Mouse (Mus musculus) kidney, embryonic 14.5 days (tissue): ENCODE measurements around the gene Ints1. TPM values are rescaled to one million over a fixed set of nuclear protein-coding genes. Genes with fewer than 3 reads are reported as not detected.
A peak's percentile ranks its signal among the peaks of the same experiment; 100 is the strongest.

ENCODE experiments used
- ATAC-seq: fragments of 200-750 bp; cut with Nextera tagmentation; 2 replicates; pipeline ENCODE4 v1.8.0; 2017; ENCODE audit warnings: moderate number of reproducible peaks, mild to moderate bottlenecking, moderate TSS enrichment, moderate library complexity; ENCODE audit not compliant: low FRiP score, low TSS enrichment
- H3K27ac ChIP-seq: fragments of 300-500 bp; sonication (generic); 2 replicates; pipeline ENCODE4 v1.5.1; 2014; ENCODE audit warnings: low read depth, mild to moderate bottlenecking, low read length, moderate library complexity, mixed read lengths
- H3K27me3 ChIP-seq: fragments of 300-500 bp; sonication (generic); 2 replicates; pipeline ENCODE4 v1.6.1; 2014; ENCODE audit warnings: mild to moderate bottlenecking, low read length; ENCODE audit not compliant: control insufficient read depth, insufficient read depth
- H3K36me3 ChIP-seq: fragments of 300-500 bp; sonication (generic); 2 replicates; pipeline ENCODE4 v1.6.1; 2014; ENCODE audit warnings: low read length, mixed read lengths; ENCODE audit not compliant: control insufficient read depth, insufficient read depth
- H3K4me1 ChIP-seq: fragments of 300-500 bp; sonication (generic); 2 replicates; pipeline ENCODE4 v1.6.1; 2014; ENCODE audit warnings: low read length, mixed read lengths; ENCODE audit not compliant: control insufficient read depth, insufficient read depth
- H3K4me2 ChIP-seq: fragments of 300-500 bp; sonication (generic); replicated peaks from 2 replicates; pipeline ENCODE4 v1.6.1; 2014; ENCODE audit warnings: low read depth, mild to moderate bottlenecking, low read length
- H3K4me3 ChIP-seq: fragments of 300-500 bp; sonication (generic); 2 replicates; pipeline ENCODE4 v1.5.1; 2014; ENCODE audit warnings: mild to moderate bottlenecking, low read length
- H3K9ac ChIP-seq: fragments of 300-500 bp; sonication (generic); 2 replicates; pipeline ENCODE4 v1.6.1; 2014; ENCODE audit warnings: low read depth, mild to moderate bottlenecking, low read length, moderate library complexity
- H3K9me3 ChIP-seq: fragments of 300-500 bp; sonication (generic); 2 replicates; pipeline ENCODE4 v1.6.1; 2016; ENCODE audit warnings: low read length; ENCODE audit not compliant: control insufficient read depth
- WGBS: fragments of 180-500 bp; shearing (Covaris S2); extraction: QIAGEN DNeasy Blood & Tissue Kit; methylation state at CpG from one replicate; pipeline ENCODE4 v1.1.7; 2014; 5-methylcytosine and 5-hydroxymethylcytosine counted together
- polyA plus RNA-seq: library from polyadenylated mRNA; unstranded; fragments of >200 nt; fragmentation: Nextera tagmentation; extraction: Ambion mirVana; gene quantifications from 2 replicates; pipeline ENCODE4 v1.2.1, GENCODE M21; 2014

The Ints1 gene
- polyA plus RNA-seq, 1 experiment from 2014 or later: 40.7 TPM

GRCm38 (mm10) chr5:139734016-139734415, 41.5 kb downstream of the Ints1 start:
- ATAC-seq: no peak
- Histone ChIP-seq H3K4me3 (no peak overlapping the region), H3K4me1 (peaks cover 33% of the 10 kb centered on the region), H3K27me3 (no peaks in the 10 kb centered on the region), H3K27ac (no peak overlapping the region), H3K9me3 (no peaks in the 10 kb centered on the region), H3K4me2 (no peak overlapping the region), H3K9ac (no peak overlapping the region), H3K36me3 (no peaks in the 10 kb centered on the region)
- WGBS: 63% methylated on average over 3 of the region's 3 CpGs

DNA sequence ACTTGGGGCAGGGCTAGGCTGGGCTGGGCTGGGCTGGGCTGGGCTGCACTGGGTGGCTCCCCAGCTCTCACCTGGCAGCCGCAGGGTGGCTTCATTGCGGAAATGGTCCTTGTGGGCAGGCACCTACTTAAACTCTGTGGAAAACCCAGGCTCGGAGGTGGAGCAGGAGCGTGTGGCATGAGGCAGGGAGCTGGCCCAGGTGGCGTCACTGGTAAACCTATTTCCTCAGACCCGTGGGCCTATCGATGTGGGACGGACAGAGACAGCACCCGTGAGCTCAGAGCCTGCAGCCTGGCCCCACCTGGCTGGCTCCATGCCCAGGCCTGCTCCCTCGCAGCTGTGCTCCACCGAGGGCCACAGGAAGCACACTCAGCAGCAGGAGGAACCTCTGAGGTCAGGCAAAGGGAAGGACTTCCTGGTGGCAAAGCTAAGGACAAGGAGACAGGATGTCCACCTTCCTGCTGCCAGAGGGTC, 42.8 kb downstream of the Ints1 start:
- ATAC-seq: no peak
- 51% methylated on average over 10 of the region's 11 CpGs for WGBS
- Histone ChIP-seq H3K4me2 (0 out of 2 replicates have a peak overlapping the region, but pooled peaks have one; percentile 17), H3K4me1 (peaks cover 33% of the 10 kb centered on the region), H3K27me3 (no peaks in the 10 kb centered on the region), H3K9ac (peak overlapping the region; percentile 31; the same call in 1 of the 2 replicates), H3K4me3 (no peak overlapping the region), H3K9me3 (no peaks in the 10 kb centered on the region), H3K36me3 (no peaks in the 10 kb centered on the region), H3K27ac (no peak overlapping the region; the same call in 1 of the 2 replicates)

- Histone ChIP-seq H3K4me3 (no peak overlapping the region), H3K9me3 (no peaks in the 10 kb centered on the region), H3K27ac (peak overlapping the region; percentile 67; the same call in 1 of the 2 replicates), H3K4me2 (peak overlapping the region; percentile 15; the same call in 1 of the 2 replicates), H3K36me3 (no peaks in the 10 kb centered on the region), H3K4me1 (peaks cover 23% of the 10 kb centered on the region), H3K9ac (0 out of 2 replicates have a peak overlapping the region, but pooled peaks have one; percentile 12), H3K27me3 (no peaks in the 10 kb centered on the region)
- WGBS: 46% methylated on average over 8 of the region's 8 CpGs
- no peak for ATAC-seq
Measured at GRCm38 (mm10) chr5:139730712-139731486, 44.6 kb downstream of the Ints1 start.

DNA sequence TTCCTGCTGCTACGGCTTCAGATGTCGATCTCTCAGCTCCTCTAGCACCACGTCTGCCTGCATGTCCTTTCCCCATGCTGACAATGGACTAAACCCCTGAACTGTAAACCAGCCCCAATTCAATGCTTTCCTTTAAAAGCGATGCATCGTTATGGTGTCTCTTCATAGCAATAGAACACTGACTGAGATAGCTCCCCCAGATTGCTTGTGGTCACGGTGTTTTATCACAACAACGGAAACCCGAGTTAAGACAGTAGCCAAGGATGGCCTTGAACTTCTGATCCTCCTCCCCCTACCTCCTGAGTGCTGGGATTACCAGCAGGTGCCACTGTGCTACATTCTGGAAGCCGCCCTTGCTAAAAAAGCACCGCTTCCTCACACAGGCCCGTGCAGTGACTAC, 48.2 kb downstream of the Ints1 start:
- H3K27ac ChIP-seq: no peak overlapping the region
- WGBS: 80% methylated on average over 11 of the region's 11 CpGs
- no peak overlapping the region for H3K4me3 ChIP-seq
- no peak overlapping the region for H3K9ac ChIP-seq
- H3K9me3 ChIP-seq: no peaks in the 10 kb centered on the region
- H3K36me3 ChIP-seq: no peaks in the 10 kb centered on the region
- ATAC-seq: no peak
- H3K4me1 ChIP-seq: peaks cover 23% of the 10 kb centered on the region
- no peak overlapping the region for H3K4me2 ChIP-seq
- H3K27me3 ChIP-seq: no peaks in the 10 kb centered on the region

- no peaks in the 10 kb centered on the region for H3K27me3 ChIP-seq
- 87% methylated on average over 3 of the region's 3 CpGs for WGBS
- no peak overlapping the region for H3K27ac ChIP-seq
- peaks cover 20% of the 10 kb centered on the region for H3K4me1 ChIP-seq
- H3K36me3 ChIP-seq: no peaks in the 10 kb centered on the region
- H3K4me2 ChIP-seq: no peak overlapping the region
- no peak overlapping the region for H3K4me3 ChIP-seq
- no peak for ATAC-seq
- no peaks in the 10 kb centered on the region for H3K9me3 ChIP-seq
- no peak overlapping the region for H3K9ac ChIP-seq
Measured at GRCm38 (mm10) chr5:139726186-139726585, 49.3 kb downstream of the Ints1 start.

DNA sequence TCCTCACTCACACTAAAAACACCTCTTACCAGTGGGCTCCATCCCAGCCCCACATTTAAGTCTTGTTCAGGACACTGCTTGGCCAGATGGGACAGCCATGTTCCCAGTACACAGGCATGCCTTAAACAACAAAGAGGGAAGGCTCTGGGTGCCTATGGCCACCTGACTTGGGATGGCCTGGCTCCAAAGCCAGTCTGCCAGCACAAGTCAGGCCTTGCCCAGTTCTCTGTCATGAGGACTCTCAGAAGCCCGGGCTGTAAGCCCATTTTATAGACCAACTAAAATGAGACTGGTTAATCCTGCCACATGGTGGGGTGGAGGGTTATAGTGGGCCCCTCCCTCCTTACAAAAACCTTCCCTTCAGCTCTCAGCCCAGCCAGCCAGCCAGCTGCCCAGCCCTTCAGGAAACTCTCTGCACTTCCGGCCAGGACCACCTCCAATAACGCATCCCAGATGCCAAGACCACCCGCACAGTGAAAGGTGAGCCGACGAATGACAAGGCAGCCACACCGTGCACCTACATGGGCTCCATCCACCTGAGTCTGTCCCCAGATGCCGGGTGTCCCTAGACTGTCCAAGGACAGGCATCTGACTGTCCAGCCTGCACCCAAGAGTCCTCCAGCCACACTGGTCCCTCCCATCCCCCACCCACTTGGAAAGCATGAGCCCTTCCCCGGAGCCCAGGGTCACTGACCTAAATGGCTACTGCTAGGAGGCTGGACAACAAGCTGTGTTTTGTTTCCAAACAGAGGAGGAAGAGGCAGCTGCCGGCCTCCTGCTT, 50.9 kb downstream of the Ints1 start:
- no peak overlapping the region; the same call in 1 of the 2 replicates for H3K27ac ChIP-seq
- H3K27me3 ChIP-seq: no peaks in the 10 kb centered on the region
- H3K4me1 ChIP-seq: peaks cover 10% of the 10 kb centered on the region
- no peak overlapping the region for H3K4me3 ChIP-seq
- peak; percentile 61 for ATAC-seq
- H3K36me3 ChIP-seq: no peaks in the 10 kb centered on the region
- no peaks in the 10 kb centered on the region for H3K9me3 ChIP-seq
- no peak overlapping the region for H3K9ac ChIP-seq
- H3K4me2 ChIP-seq: 0 out of 2 replicates have a peak overlapping the region, but pooled peaks have one; percentile 1
- WGBS: 31% methylated on average over 10 of the region's 10 CpGs

DNA sequence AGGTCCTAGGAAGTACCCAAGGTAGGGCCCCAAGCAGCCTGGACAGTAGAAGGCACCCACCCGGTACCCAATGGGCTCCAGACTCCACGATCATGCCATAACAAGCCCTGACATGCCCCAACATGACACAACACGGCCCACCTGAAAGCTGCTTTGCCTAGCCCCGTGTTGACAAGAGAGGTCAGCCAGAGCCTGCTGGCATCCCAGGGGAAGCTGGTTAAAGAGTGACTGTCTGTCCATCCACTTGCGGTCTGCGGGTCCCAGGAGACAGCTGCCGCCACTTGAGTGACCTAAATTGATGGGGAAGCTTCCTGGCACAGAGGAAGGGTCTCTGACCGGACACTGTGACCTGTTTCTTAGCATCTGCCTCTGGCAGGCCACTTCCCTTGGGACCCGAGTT, 52.4 kb downstream of the Ints1 start:
- Histone ChIP-seq H3K9ac (no peak overlapping the region), H3K9me3 (no peaks in the 10 kb centered on the region), H3K36me3 (no peaks in the 10 kb centered on the region), H3K27me3 (no peaks in the 10 kb centered on the region), H3K27ac (no peak overlapping the region), H3K4me1 (peaks cover 10% of the 10 kb centered on the region), H3K4me3 (no peak overlapping the region), H3K4me2 (no peak overlapping the region)
- ATAC-seq: no peak
- 60% methylated on average over 9 of the region's 9 CpGs for WGBS

DNA sequence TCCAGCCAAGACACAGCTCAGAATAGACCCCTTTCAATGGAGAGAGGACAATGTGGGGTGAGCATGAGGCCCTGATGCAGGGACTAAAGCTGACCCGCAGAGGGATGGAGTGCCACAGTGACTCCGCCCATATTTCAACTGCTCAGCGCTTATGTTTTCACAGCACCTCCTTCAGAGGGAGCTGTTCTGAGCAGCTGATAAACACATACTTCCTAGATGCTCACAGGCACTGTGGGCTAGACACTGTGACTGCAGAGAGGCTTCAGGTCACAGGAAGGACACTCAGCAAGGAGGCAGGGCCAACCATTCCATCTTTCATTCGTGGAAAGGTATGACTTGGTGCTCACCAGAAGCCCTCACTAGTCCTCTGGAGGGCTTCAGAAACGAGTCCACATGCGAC, 52.8 kb downstream of the Ints1 start:
- H3K4me3 ChIP-seq: no peak overlapping the region
- H3K36me3 ChIP-seq: no peaks in the 10 kb centered on the region
- ATAC-seq: no peak
- H3K27ac ChIP-seq: no peak overlapping the region
- H3K4me2 ChIP-seq: no peak overlapping the region
- H3K9me3 ChIP-seq: no peaks in the 10 kb centered on the region
- WGBS: 69% methylated on average over 6 of the region's 6 CpGs
- no peaks in the 10 kb centered on the region for H3K27me3 ChIP-seq
- H3K9ac ChIP-seq: no peak overlapping the region
- peaks cover 10% of the 10 kb centered on the region for H3K4me1 ChIP-seq

- no peak for ATAC-seq
- H3K4me2 ChIP-seq: no peak overlapping the region
- no peaks in the 10 kb centered on the region for H3K36me3 ChIP-seq
- no peaks in the 10 kb centered on the region for H3K27me3 ChIP-seq
- no peak overlapping the region for H3K9ac ChIP-seq
- H3K4me3 ChIP-seq: no peak overlapping the region
- no peak overlapping the region for H3K27ac ChIP-seq
- no peaks in the 10 kb centered on the region for H3K9me3 ChIP-seq
- no peaks in the 10 kb centered on the region for H3K4me1 ChIP-seq
- 78% methylated on average over 7 of the region's 7 CpGs for WGBS
Measured at GRCm38 (mm10) chr5:139718949-139719348, 56.5 kb downstream of the Ints1 start.
